Mouse (Mus musculus) layer of hippocampus, adult 18-20 months (tissue): ENCODE measurements around the gene Rasgef1b. TPM values are rescaled to one million over a fixed set of nuclear protein-coding genes. Genes with fewer than 3 reads are reported as not detected.

Experiments used
- total RNA-seq, 2 experiments: library from RNA; stranded (reverse); gene quantifications; 2 replicates each; pipeline ENCODE4 v1.2.3; 2021

The Rasgef1b gene
- total RNA-seq, 2 experiments from 2014 or later, result 9.3 to 11.2 TPM

Other genes starting within 250 kb of the Rasgef1b start
- 1 to 10 TPM in 1 of 2 experiments, not detected in 1; 1.0 TPM for gene Vamp9, start 177.2 kb upstream of the Rasgef1b start, total RNA-seq
- 100 to 1,000 TPM; 207 to 224 TPM for gene Hnrnpd, start 249.9 kb upstream of the Rasgef1b start, total RNA-seq
- gene 4930524J08Rik, start 250.0 kb upstream of the Rasgef1b start, total RNA-seq, result 1 to 10 TPM; 1.2 to 1.6 TPM